Mouse (Mus musculus): Measurements from ENCODE around the gene Ror1. TPM values are rescaled to one million over a fixed set of nuclear protein-coding genes. Genes with fewer than 3 reads are reported as not detected.

The Ror1 gene
- 0.76 and 0.97 TPM in 2 replicates for polyA plus RNA-seq (2015; fragmentation: Nextera tagmentation; extraction: Ambion mirVana)

DNA sequence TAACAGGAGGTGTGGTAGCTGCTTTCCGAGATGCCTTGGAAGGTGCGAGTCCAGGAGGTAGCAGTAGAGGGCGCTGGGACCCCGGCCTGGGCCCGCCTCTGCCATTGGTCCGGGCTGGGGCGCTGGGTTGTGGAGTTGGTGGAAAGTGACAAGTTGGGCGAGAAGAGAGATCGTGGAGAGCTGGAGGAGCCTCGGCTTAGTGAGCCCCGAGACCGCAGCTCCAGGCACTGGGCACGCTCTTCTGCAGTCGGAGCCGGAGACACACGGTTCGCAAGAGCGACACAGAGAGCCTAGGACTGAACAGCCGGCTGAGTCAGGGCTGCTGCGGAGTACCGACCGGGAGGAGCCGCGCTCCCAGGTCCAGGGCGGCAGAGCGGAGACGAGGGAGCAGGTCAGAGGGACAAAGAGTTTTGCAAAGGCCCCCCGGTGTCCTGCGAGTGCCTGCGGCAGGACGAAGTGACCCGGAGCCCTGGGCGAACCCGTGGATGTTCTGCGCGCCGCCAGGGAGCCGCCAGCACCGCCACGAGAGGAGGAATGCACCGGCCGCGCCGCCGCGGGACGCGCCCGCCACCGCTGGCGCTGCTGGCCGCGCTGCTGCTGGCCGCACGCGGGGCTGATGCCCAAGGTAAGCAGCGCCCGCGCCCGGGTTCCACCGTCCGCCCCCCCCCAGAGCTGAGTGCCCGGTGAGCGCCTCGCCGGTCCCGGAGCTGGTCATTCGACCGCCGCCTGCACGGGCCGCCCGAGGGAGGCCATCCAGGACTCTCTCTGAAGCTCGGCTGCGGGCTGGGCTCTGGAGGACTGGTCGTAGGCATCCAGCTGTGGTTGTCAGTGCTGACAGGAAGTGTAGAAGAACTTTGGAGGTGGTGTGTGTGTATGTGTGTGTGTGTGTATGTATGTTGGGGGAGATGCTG lies at the start of gene Ror1:
Ror1 (plus strand) TSS at position 107 of the 911 bp plus-strand sequence.
- ATAC-seq (replicated peaks) = peak; percentile 95
- Histone ChIP-seq H3K27ac (replicated peaks) (0 out of 2 replicates have a peak within 1 kb of the TSS, but pooled peaks have one; percentile 27), H3K4me3 (peak within 1 kb of the TSS; percentile 51), H3K27me3 (peaks cover 19% of the 10 kb centered on the region), H3K9me3 (peaks cover 4% of the 10 kb centered on the region; the same call in 1 of the 2 replicates), H3K4me1 (peaks cover 15% of the 10 kb centered on the region), H3K9ac (replicated peaks) (peak within 1 kb of the TSS; percentile 30), H3K4me2 (replicated peaks) (peak within 1 kb of the TSS; percentile 98), H3K36me3 (no peaks in the 10 kb centered on the region)
- WGBS = under 1% methylated on average over 73 of the region's 76 CpGs

- Histone ChIP-seq H3K4me2 (replicated peaks) (no peak overlapping the region), H3K9me3 (no peaks in the 10 kb centered on the region), H3K27me3 (no peaks in the 10 kb centered on the region), H3K27ac (replicated peaks) (no peak overlapping the region), H3K9ac (replicated peaks) (no peak overlapping the region), H3K36me3 (no peaks in the 10 kb centered on the region), H3K4me3 (no peak overlapping the region), H3K4me1 (no peaks in the 10 kb centered on the region)
- 37% methylated on average over 6 of the region's 6 CpGs for WGBS
- no peak for ATAC-seq (replicated peaks)
Observed at GRCm38 (mm10) chr4:100047066-100047465, 48.5 kb upstream of the Ror1 start.

DNA sequence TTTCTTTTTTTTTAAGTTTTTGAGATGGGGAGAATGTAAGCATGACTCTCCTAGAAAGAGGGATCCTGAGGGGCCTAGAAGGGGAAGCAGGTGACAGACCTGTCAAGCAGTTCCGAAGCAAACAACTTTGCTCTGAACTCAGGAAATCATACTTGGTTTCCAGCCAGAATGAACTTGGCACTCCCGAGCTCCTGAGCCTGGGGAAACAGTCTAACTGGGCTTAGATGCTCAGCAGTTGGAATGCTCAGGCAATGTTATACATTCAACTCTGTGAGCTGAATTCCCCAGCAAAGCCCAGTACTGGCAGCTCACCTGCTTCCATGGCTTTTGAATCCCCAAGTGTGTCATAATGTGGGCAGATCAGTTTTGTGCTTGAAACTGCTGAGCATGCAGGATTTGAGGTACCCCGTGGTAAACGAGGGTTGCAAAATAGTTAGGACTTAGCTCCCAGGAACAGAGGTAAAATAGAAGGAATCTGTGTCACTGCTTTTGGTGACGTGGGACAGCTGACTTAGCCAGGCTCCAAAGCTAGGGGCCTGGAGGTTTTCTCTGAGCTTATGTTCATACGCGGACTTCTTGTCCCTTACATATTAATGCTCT lies 47.1 kb upstream of the Ror1 start:
- 76% methylated on average over 7 of the region's 7 CpGs for WGBS
- Histone ChIP-seq H3K9me3 (no peaks in the 10 kb centered on the region), H3K36me3 (no peaks in the 10 kb centered on the region), H3K4me2 (replicated peaks) (no peak overlapping the region), H3K27ac (replicated peaks) (no peak overlapping the region), H3K4me3 (no peak overlapping the region), H3K27me3 (no peaks in the 10 kb centered on the region), H3K9ac (replicated peaks) (no peak overlapping the region), H3K4me1 (no peaks in the 10 kb centered on the region)
- ATAC-seq (replicated peaks) = no peak

- Histone ChIP-seq H3K36me3 (no peaks in the 10 kb centered on the region), H3K4me2 (replicated peaks) (no peak overlapping the region), H3K9me3 (no peaks in the 10 kb centered on the region), H3K9ac (replicated peaks) (no peak overlapping the region), H3K4me1 (0 out of 2 replicates have a peak, but pooled peaks cover 4% of the 10 kb centered on the region), H3K27ac (replicated peaks) (no peak overlapping the region), H3K27me3 (no peaks in the 10 kb centered on the region), H3K4me3 (no peak overlapping the region)
- ATAC-seq (replicated peaks) = no peak
Observed at GRCm38 (mm10) chr4:100051767-100052166, 43.8 kb upstream of the Ror1 start.

GRCm38 (mm10) chr4:100052258-100052657 lies 43.3 kb upstream of the Ror1 start:
- H3K36me3 ChIP-seq = no peaks in the 10 kb centered on the region
- no peak overlapping the region for H3K27ac ChIP-seq (replicated peaks)
- no peak overlapping the region for H3K4me3 ChIP-seq
- WGBS = 47% methylated on average over 3 of the region's 3 CpGs
- no peak overlapping the region for H3K4me2 ChIP-seq (replicated peaks)
- 0 out of 2 replicates have a peak, but pooled peaks cover 4% of the 10 kb centered on the region for H3K4me1 ChIP-seq
- no peak overlapping the region for H3K9ac ChIP-seq (replicated peaks)
- no peak for ATAC-seq (replicated peaks)
- H3K27me3 ChIP-seq = no peaks in the 10 kb centered on the region
- H3K9me3 ChIP-seq = no peaks in the 10 kb centered on the region

DNA sequence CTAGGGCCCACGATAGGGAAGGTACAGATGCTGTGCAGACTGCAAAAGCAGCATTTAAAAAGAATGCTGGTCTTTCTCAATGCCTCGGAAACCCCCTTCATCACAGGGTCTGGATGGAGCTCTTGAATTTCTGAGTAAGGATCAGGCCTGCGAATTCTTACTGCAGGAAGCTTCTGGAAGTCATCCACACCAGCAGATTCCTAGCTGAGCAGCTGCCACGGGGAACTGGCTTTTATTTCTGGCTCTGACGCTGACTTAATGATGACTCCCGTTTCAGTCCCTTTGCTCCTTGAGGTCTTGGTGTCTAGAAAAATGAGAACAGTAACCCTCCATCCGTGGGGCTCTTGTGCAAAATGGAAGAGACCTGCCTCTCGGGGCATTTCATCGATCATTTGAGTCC lies 39.5 kb upstream of the Ror1 start:
- Histone ChIP-seq H3K9me3 (no peaks in the 10 kb centered on the region), H3K27me3 (no peaks in the 10 kb centered on the region), H3K36me3 (no peaks in the 10 kb centered on the region), H3K27ac (replicated peaks) (no peak overlapping the region), H3K9ac (replicated peaks) (no peak overlapping the region), H3K4me3 (no peak overlapping the region), H3K4me1 (0 out of 2 replicates have a peak, but pooled peaks cover 7% of the 10 kb centered on the region), H3K4me2 (replicated peaks) (no peak overlapping the region)
- ATAC-seq (replicated peaks) = no peak
- 57% methylated on average over 9 of the region's 9 CpGs for WGBS

- 0 out of 2 replicates have a peak, but pooled peaks cover 7% of the 10 kb centered on the region for H3K4me1 ChIP-seq
- H3K9me3 ChIP-seq = no peaks in the 10 kb centered on the region
- no peak overlapping the region for H3K27ac ChIP-seq (replicated peaks)
- H3K27me3 ChIP-seq = no peaks in the 10 kb centered on the region
- H3K4me2 ChIP-seq (replicated peaks) = no peak overlapping the region
- no peak overlapping the region for H3K9ac ChIP-seq (replicated peaks)
- ATAC-seq (replicated peaks) = no peak
- H3K36me3 ChIP-seq = no peaks in the 10 kb centered on the region
- H3K4me3 ChIP-seq = no peak overlapping the region
- 80% methylated on average over 4 of the region's 4 CpGs for WGBS
Observed at GRCm38 (mm10) chr4:100056446-100056845, 39.1 kb upstream of the Ror1 start.

GRCm38 (mm10) chr4:100057381-100057780 lies 38.2 kb upstream of the Ror1 start:
- H3K36me3 ChIP-seq = no peaks in the 10 kb centered on the region
- no peak overlapping the region for H3K27ac ChIP-seq (replicated peaks)
- no peak overlapping the region for H3K9ac ChIP-seq (replicated peaks)
- H3K4me1 ChIP-seq = 0 out of 2 replicates have a peak, but pooled peaks cover 7% of the 10 kb centered on the region
- no peak for ATAC-seq (replicated peaks)
- H3K9me3 ChIP-seq = no peaks in the 10 kb centered on the region
- no peaks in the 10 kb centered on the region for H3K27me3 ChIP-seq
- H3K4me2 ChIP-seq (replicated peaks) = no peak overlapping the region
- WGBS = 86% methylated on average over 13 of the region's 13 CpGs
- no peak overlapping the region for H3K4me3 ChIP-seq

DNA sequence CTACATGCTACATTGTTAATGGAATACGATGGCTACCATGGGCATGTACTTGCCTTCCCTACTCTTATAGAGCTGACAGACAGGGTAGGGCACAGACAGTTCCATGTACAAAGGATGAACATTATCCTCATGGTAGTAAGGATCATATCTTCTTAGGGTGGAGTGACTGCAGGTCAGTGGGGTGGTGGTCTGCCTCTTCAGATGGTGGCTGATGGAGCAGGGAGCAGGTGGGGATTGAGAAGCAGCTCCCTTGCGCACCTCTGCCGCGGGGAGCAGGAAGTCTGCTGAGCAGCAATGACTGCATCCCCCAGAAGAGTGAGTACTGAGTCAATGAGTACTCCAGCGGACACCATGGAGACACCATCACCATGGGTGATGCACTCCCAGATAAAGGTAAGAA lies 37.0 kb upstream of the Ror1 start:
- H3K27me3 ChIP-seq = no peaks in the 10 kb centered on the region
- no peak for ATAC-seq (replicated peaks)

GRCm38 (mm10) chr4:100059811-100060210 lies 35.8 kb upstream of the Ror1 start:
- H3K9me3 ChIP-seq = no peaks in the 10 kb centered on the region
- H3K4me3 ChIP-seq = no peak overlapping the region
- 41% methylated on average over 3 of the region's 3 CpGs for WGBS
- no peak overlapping the region for H3K9ac ChIP-seq (replicated peaks)
- no peak overlapping the region for H3K27ac ChIP-seq (replicated peaks)
- H3K27me3 ChIP-seq = no peaks in the 10 kb centered on the region
- no peak for ATAC-seq (replicated peaks)
- H3K4me1 ChIP-seq = 0 out of 2 replicates have a peak, but pooled peaks cover 7% of the 10 kb centered on the region
- H3K4me2 ChIP-seq (replicated peaks) = no peak overlapping the region
- no peaks in the 10 kb centered on the region for H3K36me3 ChIP-seq

More for the DNA sequence above, 37.0 kb upstream of the Ror1 start:
- WGBS = 95% methylated on average over 5 of the region's 5 CpGs
- Histone ChIP-seq H3K4me2 (replicated peaks) (no peak overlapping the region), H3K4me3 (no peak overlapping the region), H3K36me3 (no peaks in the 10 kb centered on the region), H3K4me1 (0 out of 2 replicates have a peak, but pooled peaks cover 7% of the 10 kb centered on the region), H3K9me3 (no peaks in the 10 kb centered on the region), H3K27ac (replicated peaks) (no peak overlapping the region), H3K9ac (replicated peaks) (no peak overlapping the region)

DNA sequence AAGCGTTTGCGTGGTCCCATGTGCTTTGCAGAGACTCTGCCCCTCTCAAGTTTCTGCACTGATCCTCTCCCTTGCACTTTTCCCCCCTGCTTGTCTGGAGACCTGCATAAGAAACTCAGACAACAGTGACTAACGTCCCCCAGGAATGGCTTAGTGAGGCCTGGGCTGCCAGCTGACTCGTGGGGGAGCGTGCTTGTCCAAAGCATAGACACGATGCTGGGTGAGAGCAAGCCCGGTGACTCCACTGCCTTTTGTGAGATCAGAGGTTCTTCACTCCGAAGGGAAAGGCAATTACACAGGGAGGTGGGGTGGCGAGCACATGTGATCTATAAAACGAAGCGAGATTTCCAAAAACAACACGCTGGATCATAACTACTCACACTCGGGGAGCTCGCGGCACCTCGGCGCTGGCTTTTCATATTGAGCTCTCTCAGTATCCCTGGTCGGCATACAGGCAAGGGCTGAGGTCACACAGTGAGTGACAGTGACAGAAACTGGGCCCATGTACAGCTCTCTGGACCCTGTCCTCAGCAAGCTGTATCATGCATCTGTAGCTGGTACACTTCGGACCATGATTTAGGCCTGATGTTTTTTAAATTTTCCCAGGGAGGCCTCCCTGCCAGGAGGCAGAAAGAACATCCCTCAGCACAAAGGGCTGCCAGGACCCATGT lies 34.1 kb upstream of the Ror1 start:
- H3K27me3 ChIP-seq = no peaks in the 10 kb centered on the region
- 74% methylated on average over 19 of the region's 19 CpGs for WGBS

GRCm38 (mm10) chr4:100065686-100066085 lies 29.9 kb upstream of the Ror1 start:
- H3K9ac ChIP-seq (replicated peaks) = no peak overlapping the region
- H3K4me1 ChIP-seq = no peaks in the 10 kb centered on the region
- 88% methylated on average over 2 of the region's 2 CpGs for WGBS
- no peak overlapping the region for H3K4me3 ChIP-seq
- H3K9me3 ChIP-seq = no peaks in the 10 kb centered on the region
- H3K4me2 ChIP-seq (replicated peaks) = no peak overlapping the region
- H3K27ac ChIP-seq (replicated peaks) = no peak overlapping the region
- H3K36me3 ChIP-seq = no peaks in the 10 kb centered on the region
- no peaks in the 10 kb centered on the region for H3K27me3 ChIP-seq
- no peak for ATAC-seq (replicated peaks)

More for the DNA sequence above, 34.1 kb upstream of the Ror1 start:
- no peak overlapping the region for H3K4me2 ChIP-seq (replicated peaks)
- ATAC-seq (replicated peaks) = no peak
- no peak overlapping the region for H3K27ac ChIP-seq (replicated peaks)
- H3K9ac ChIP-seq (replicated peaks) = no peak overlapping the region
- no peaks in the 10 kb centered on the region for H3K9me3 ChIP-seq
- H3K4me1 ChIP-seq = 0 out of 2 replicates have a peak, but pooled peaks cover 3% of the 10 kb centered on the region
- H3K4me3 ChIP-seq = no peak overlapping the region
- no peaks in the 10 kb centered on the region for H3K36me3 ChIP-seq

Data from forebrain, embryonic 15.5 days (tissue).